9 mouse cellular contexts compared by ENCODE assay signal in genomic region chr6:149187371-149187770, GRCm38 (mm10). TPM values are rescaled to one million over a fixed set of nuclear protein-coding genes. Genes with fewer than 3 reads are reported as not detected.
A peak's percentile ranks its signal among the peaks of the same experiment; 100 is the strongest.
DNase-seq lines count a peak whose midpoint lies in the region; ATAC-seq and TF ChIP-seq lines count a peak whose summit lies in the region.
"Had no signal": no experiment of that assay in that cellular context is flagged by ENCODE, and none has a peak within 500 bp of the region (broad histone marks: within the 10 kb centered on the region; RNA-seq: fewer than 3 reads in every experiment).

No protein-coding gene starts in this region.

- peak overlapping the region; percentile 77 for H3K4me3 ChIP-seq in heart, embryonic 12.5 days
- H3K4me3 ChIP-seq in bone marrow, adult 2 months (replicated peaks; ENCODE audit: control insufficient read depth, low read depth, low read length): peak overlapping the region; percentile 90
- peak overlapping the region; percentile 80 for H3K4me3 ChIP-seq in hindbrain, embryonic 11.5 days (ENCODE audit: low read depth, low read length)
- H3K4me3 ChIP-seq in midbrain, embryonic 10.5 days: peak overlapping the region; percentile 79

- H3K4me2 ChIP-seq in heart, embryonic 12.5 days: peak overlapping the region; percentile 54
- peak overlapping the region; percentile 56 for H3K4me2 ChIP-seq in hindbrain, embryonic 11.5 days (replicated peaks; ENCODE audit: low read depth, low read length)

- TF ChIP-seq POLR2A in bone marrow, adult 2 months (IDR thresholded peaks at IDR 0.05; ENCODE audit: borderline replicate concordance, control insufficient read depth, low read depth, low read length): no peak

- H3K9me3 ChIP-seq in heart, embryonic 12.5 days (replicated peaks): peaks cover 8% of the 10 kb centered on the region
- no peaks in the 10 kb centered on the region for H3K9me3 ChIP-seq in hindbrain, embryonic 11.5 days (ENCODE audit: control insufficient read depth, low read length)
- H3K9me3 ChIP-seq in midbrain, embryonic 10.5 days (replicated peaks): no peaks in the 10 kb centered on the region; the same call in 1 of the 2 replicates

- peaks cover 12% of the 10 kb centered on the region for H3K4me1 ChIP-seq in heart, embryonic 12.5 days (replicated peaks)
- peaks cover 1% of the 10 kb centered on the region; the same call in 1 of the 2 replicates for H3K4me1 ChIP-seq in bone marrow, adult 2 months (ENCODE audit: control insufficient read depth, insufficient read depth, low read length)
- H3K4me1 ChIP-seq in hindbrain, embryonic 11.5 days (replicated peaks; ENCODE audit: control insufficient read depth, insufficient read depth, low read length): no peaks in the 10 kb centered on the region; the same call in 1 of the 2 replicates
- peaks cover 18% of the 10 kb centered on the region for H3K4me1 ChIP-seq in midbrain, embryonic 10.5 days

- 62% methylated on average over 1 of the region's 1 CpGs for WGBS in heart, embryonic 12.5 days
- 47% methylated on average over 1 of the region's 1 CpGs for WGBS in bone marrow, adult 2 months
- 86% methylated on average over 1 of the region's 1 CpGs for WGBS in hindbrain, embryonic 11.5 days
- 77% methylated on average over 1 of the region's 1 CpGs for WGBS in midbrain, embryonic 10.5 days

- H3K9ac ChIP-seq in heart, embryonic 12.5 days: no peak overlapping the region
- H3K9ac ChIP-seq in hindbrain, embryonic 11.5 days (ENCODE audit: low read depth, low read length): peak overlapping the region; percentile 98

- H3K27ac ChIP-seq in heart, embryonic 12.5 days (ENCODE audit: poor library complexity, severe bottlenecking): no peak overlapping the region
- no peak overlapping the region for H3K27ac ChIP-seq in bone marrow, adult 2 months (ENCODE audit: control insufficient read depth, insufficient read depth, low read depth, low read length, poor library complexity)
- no peak overlapping the region for H3K27ac ChIP-seq in hindbrain, embryonic 11.5 days (ENCODE audit: low read depth, low read length)
- H3K27ac ChIP-seq in midbrain, embryonic 10.5 days (replicated peaks): peak overlapping the region; percentile 98

- no peaks in the 10 kb centered on the region for H3K27me3 ChIP-seq in heart, embryonic 12.5 days (replicated peaks)
- H3K27me3 ChIP-seq in hindbrain, embryonic 11.5 days (ENCODE audit: control insufficient read depth, insufficient read depth, low read length): no peaks in the 10 kb centered on the region
- H3K27me3 ChIP-seq in midbrain, embryonic 10.5 days (ENCODE audit: low read depth, poor library complexity, severe bottlenecking): no peaks in the 10 kb centered on the region

- TF ChIP-seq CTCF in bone marrow, adult 2 months (IDR thresholded peaks at IDR 0.05; ENCODE audit: control insufficient read depth, insufficient read depth, low read length): no peak

- no peak for DNase-seq in heart, adult 18-20 months
- DNase-seq in hindbrain, embryonic 11.5 days (ENCODE audit: low spot score): no peak
- DNase-seq in midbrain, embryonic 10.5 days (ENCODE audit: low spot score): no peak
- no peak for DNase-seq in urinary bladder, adult 2 months (ENCODE audit: low spot score)
- no peak for DNase-seq in ovary, postnatal 36 days (ENCODE audit: low spot score)
- no peak for DNase-seq in cerebellum, postnatal 25 days

- peaks cover 31% of the 10 kb centered on the region for H3K36me3 ChIP-seq in heart, embryonic 12.5 days
- H3K36me3 ChIP-seq in hindbrain, embryonic 11.5 days (ENCODE audit: control insufficient read depth, insufficient read depth, low read length): 0 out of 2 replicates have a peak, but pooled peaks cover 1% of the 10 kb centered on the region
- H3K36me3 ChIP-seq in midbrain, embryonic 10.5 days: peaks cover 26% of the 10 kb centered on the region

- ATAC-seq in heart, embryonic 12.5 days (ENCODE audit: insufficient number of reproducible peaks, low FRiP score): no peak
- no peak for ATAC-seq in hindbrain, embryonic 11.5 days (ENCODE audit: low FRiP score)

RNA-seq across cellular contexts. Expression of gene Amn1, which starts 1.1 kb away (rescaled TPM):
- polyA plus RNA-seq in heart, embryonic 12.5 days (2016; fragmentation: Nextera tagmentation; extraction: Ambion mirVana): 21.2 and 27.4 TPM in 2 replicates
- 10 to 100 TPM; 19.3 to 20.1 TPM for total RNA-seq in heart, adult 18-20 months (2021)
- 2.6 and 4.0 TPM in 2 replicates for polyA plus RNA-seq in bone marrow, adult 2 months (2011; ENCODE audit: insufficient read depth, insufficient read length, low replicate concordance, missing spikeins)
- 70.0 and 71.1 TPM in 2 replicates for polyA plus RNA-seq in hindbrain, embryonic 11.5 days (2014; fragmentation: Nextera tagmentation; extraction: Ambion mirVana)
- 50.2 and 59.7 TPM in 2 replicates for polyA plus RNA-seq in midbrain, embryonic 10.5 days (2016; fragmentation: Nextera tagmentation; extraction: Ambion mirVana)
- polyA plus RNA-seq in urinary bladder, adult 2 months (2012; rRNA removed): 13.2 and 18.2 TPM in 2 replicates

RNA-seq across cellular contexts. Expression of gene Etfbkmt, which starts 47.7 kb away (rescaled TPM):
- polyA plus RNA-seq in heart, embryonic 12.5 days (2016; fragmentation: Nextera tagmentation; extraction: Ambion mirVana): 15.6 and 17.4 TPM in 2 replicates
- 10 to 100 TPM; 21.6 to 27.4 TPM for total RNA-seq in heart, adult 18-20 months (2021)
- 3.8 and 6.2 TPM in 2 replicates for polyA plus RNA-seq in bone marrow, adult 2 months (2011; ENCODE audit: insufficient read depth, insufficient read length, low replicate concordance, missing spikeins)
- 8.8 and 8.9 TPM in 2 replicates for polyA plus RNA-seq in hindbrain, embryonic 11.5 days (2014; fragmentation: Nextera tagmentation; extraction: Ambion mirVana)
- polyA plus RNA-seq in midbrain, embryonic 10.5 days (2016; fragmentation: Nextera tagmentation; extraction: Ambion mirVana): 9.8 and 9.9 TPM in 2 replicates
- polyA plus RNA-seq in urinary bladder, adult 2 months (2012; rRNA removed): 54.1 and 67.1 TPM in 2 replicates

RNA-seq across cellular contexts. Expression of gene Gm10203, which starts 57.4 kb away (rescaled TPM):
- not detected in 2 replicates for polyA plus RNA-seq in heart, embryonic 12.5 days (2016; fragmentation: Nextera tagmentation; extraction: Ambion mirVana)
- not detected for total RNA-seq in heart, adult 18-20 months (2021)
- not detected in 2 replicates for polyA plus RNA-seq in bone marrow, adult 2 months (2011; ENCODE audit: insufficient read depth, insufficient read length, low replicate concordance, missing spikeins)
- polyA plus RNA-seq in hindbrain, embryonic 11.5 days (2014; fragmentation: Nextera tagmentation; extraction: Ambion mirVana): not detected in 2 replicates
- not detected in 2 replicates for polyA plus RNA-seq in midbrain, embryonic 10.5 days (2016; fragmentation: Nextera tagmentation; extraction: Ambion mirVana)
- not detected in 2 replicates for polyA plus RNA-seq in urinary bladder, adult 2 months (2012; rRNA removed)
- total RNA-seq: megakaryocyte-erythroid progenitor cell, adult 5-6 weeks had no signal
